Mouse (Mus musculus) heart, adult 2 months (tissue): ENCODE measurements around the gene Csmd2.

Source experiments
- CTCF ChIP-seq: fragments of 200-600 bp; IDR thresholded peaks from 2 replicates; pipeline ENCODE4 v1.8.1; 2022; ENCODE audit warnings: antibody characterized with exemption, mild to moderate bottlenecking, moderate library complexity
- EP300 ChIP-seq: fragments of 200-500 bp; IDR thresholded peaks from 2 replicates; pipeline ENCODE4 v1.6.1; 2011; ENCODE audit warnings: low read depth, low read length, control low read depth; ENCODE audit not compliant: insufficient read depth
- POLR2A ChIP-seq: fragments of 200-500 bp; IDR thresholded peaks from 2 replicates; pipeline ENCODE4 v1.6.1; 2011; ENCODE audit warnings: mild to moderate bottlenecking, low read depth, low read length, control low read depth; ENCODE audit not compliant: insufficient read depth

GRCm38 (mm10) chr4:128304049-128304448 lies 316.4 kb downstream of the Csmd2 start:
- TF ChIP-seq CTCF, result no peak
- TF ChIP-seq POLR2A, result no peak
- TF ChIP-seq EP300, result no peak
